Mouse (Mus musculus) layer of hippocampus, adult 2 months (tissue): ENCODE measurements around the gene Kcnk12. TPM values are rescaled to one million over a fixed set of nuclear protein-coding genes. Genes with fewer than 3 reads are reported as not detected.

Source experiments
- DNase-seq, 2 experiments: peaks; one replicate each; pipeline ENCODE4 v3.0.0; 2022; ENCODE audit warnings: low spot score in 2 of 2
- H3K27ac ChIP-seq: fragments of 200-600 bp; 2 replicates; pipeline ENCODE4 v1.8.1; 2022
- H3K4me3 ChIP-seq: fragments of 200-600 bp; 2 replicates; pipeline ENCODE4 v1.8.1; 2022; ENCODE audit warnings: mild to moderate bottlenecking
- CTCF ChIP-seq: fragments of 200-600 bp; conservative IDR thresholded peaks from 2 replicates; pipeline ENCODE4 v1.8.1; 2022; ENCODE audit warnings: antibody characterized with exemption, mild to moderate bottlenecking, moderate library complexity
- total RNA-seq, 2 experiments: library from RNA; stranded (reverse); gene quantifications; 2 replicates each; pipeline ENCODE4 v1.2.3; 2021

Kcnk12 gene
- total RNA-seq, 2 experiments from 2014 or later: 22.8 to 23.2 TPM

GRCm38 (mm10) chr17:87796881-87797416 is 845 bp downstream of the Kcnk12 start:
- H3K27ac ChIP-seq: peak overlapping the region; percentile 90
- peak in 1 of 2 experiments; percentile 33 for DNase-seq

GRCm38 (mm10) chr17:87795927-87796714 is 1.7 kb downstream of the Kcnk12 start:
- Histone ChIP-seq H3K4me3 (peak overlapping the region; percentile 73), H3K27ac (peak overlapping the region; percentile 90)
- TF ChIP-seq CTCF: no peak
- no peak for DNase-seq

More at GRCm38 (mm10) chr17:87796881-87797416, 845 bp downstream of the Kcnk12 start:
- peak overlapping the region; percentile 73 for H3K4me3 ChIP-seq
- no peak for TF ChIP-seq CTCF

GRCm38 (mm10) chr17:87794801-87795200 is 3.0 kb downstream of the Kcnk12 start:
- Histone ChIP-seq H3K4me3 (peak overlapping the region; percentile 49; the same call in 1 of the 2 replicates), H3K27ac (peak overlapping the region; percentile 48; the same call in 1 of the 2 replicates)
- no peak for DNase-seq
- no peak for TF ChIP-seq CTCF

- Histone ChIP-seq H3K27ac (peak overlapping the region; percentile 48; the same call in 1 of the 2 replicates), H3K4me3 (no peak overlapping the region)
- DNase-seq: no peak
- no peak for TF ChIP-seq CTCF
Measured at GRCm38 (mm10) chr17:87793331-87793730, 4.5 kb downstream of the Kcnk12 start.

GRCm38 (mm10) chr17:87792623-87793315 is 5.0 kb downstream of the Kcnk12 start:
- peak overlapping the region; percentile 2; the same call in 1 of the 2 replicates for H3K4me3 ChIP-seq
- no peak for DNase-seq
- TF ChIP-seq CTCF: no peak
- H3K27ac ChIP-seq: peak overlapping the region; percentile 48; the same call in 1 of the 2 replicates

GRCm38 (mm10) chr17:87791517-87792098 is 6.2 kb downstream of the Kcnk12 start:
- Histone ChIP-seq H3K27ac (no peak overlapping the region), H3K4me3 (no peak overlapping the region)
- no peak for TF ChIP-seq CTCF
- no peak for DNase-seq

- Histone ChIP-seq H3K27ac (no peak overlapping the region), H3K4me3 (no peak overlapping the region)
- no peak for TF ChIP-seq CTCF
- no peak for DNase-seq
Measured at GRCm38 (mm10) chr17:87790661-87791060, 7.1 kb downstream of the Kcnk12 start.

- no peak for DNase-seq
- H3K27ac ChIP-seq: no peak overlapping the region
- H3K4me3 ChIP-seq: no peak overlapping the region
- no peak for TF ChIP-seq CTCF
Measured at GRCm38 (mm10) chr17:87788216-87788615, 9.6 kb downstream of the Kcnk12 start.

- no peak for TF ChIP-seq CTCF
- no peak for DNase-seq
- Histone ChIP-seq H3K27ac (no peak overlapping the region), H3K4me3 (no peak overlapping the region)
Measured at GRCm38 (mm10) chr17:87787711-87788110, 10.1 kb downstream of the Kcnk12 start.

- Histone ChIP-seq H3K4me3 (no peak overlapping the region), H3K27ac (no peak overlapping the region)
- DNase-seq: peak in 1 of 2 experiments; percentile 12
- TF ChIP-seq CTCF: no peak
Measured at GRCm38 (mm10) chr17:87785721-87786120, 12.1 kb downstream of the Kcnk12 start.

GRCm38 (mm10) chr17:87784911-87785310 is 12.9 kb downstream of the Kcnk12 start:
- Histone ChIP-seq H3K4me3 (no peak overlapping the region), H3K27ac (no peak overlapping the region)
- TF ChIP-seq CTCF: no peak
- peak in 1 of 2 experiments; percentile 7 for DNase-seq

- H3K27ac ChIP-seq: no peak overlapping the region
- H3K4me3 ChIP-seq: no peak overlapping the region; the same call in 1 of the 2 replicates
- peak in 1 of 2 experiments; percentile 18 for DNase-seq
- TF ChIP-seq CTCF: no peak
Measured at GRCm38 (mm10) chr17:87784141-87784831, 13.5 kb downstream of the Kcnk12 start.
